Mouse (Mus musculus) A20 (cell line): Measurements from ENCODE around the gene Pwwp2b.

Source experiments
- DNase-seq: peaks from one replicate; pipeline ENCODE4 v3.0.0-alpha.2; 2011; ENCODE audit warnings: low read depth, low spot score

Pwwp2b gene

GRCm38 (mm10) chr7:139264337-139264736, 16.1 kb downstream of the Pwwp2b start:
- no peak for DNase-seq

GRCm38 (mm10) chr7:139265634-139266033, 17.4 kb downstream of the Pwwp2b start:
- DNase-seq = no peak

DNA sequence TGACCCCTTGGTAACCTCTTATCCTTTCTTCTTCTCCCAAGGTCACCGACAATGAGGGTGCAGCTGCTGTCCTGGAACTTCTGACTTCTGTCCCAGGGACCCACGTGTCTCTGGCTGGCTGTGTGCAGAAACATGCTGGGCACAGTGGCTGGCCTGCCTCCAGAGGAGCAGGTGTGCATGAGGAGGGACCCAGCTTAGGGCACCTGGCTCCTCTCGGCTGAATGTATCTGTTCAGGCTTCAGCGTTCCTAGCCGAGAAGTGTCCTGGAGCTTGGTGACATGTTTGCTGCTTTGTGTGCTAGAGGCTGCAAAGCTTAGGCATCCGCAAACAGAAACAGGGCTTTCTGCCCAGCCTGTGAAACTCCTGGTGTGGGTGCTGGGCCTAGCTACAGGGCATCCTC, 18.1 kb downstream of the Pwwp2b start:
- DNase-seq = no peak

GRCm38 (mm10) chr7:139266886-139267870, 18.9 kb downstream of the Pwwp2b start:
- no peak for DNase-seq

GRCm38 (mm10) chr7:139270738-139271137, 22.5 kb downstream of the Pwwp2b start:
- DNase-seq = no peak

DNA sequence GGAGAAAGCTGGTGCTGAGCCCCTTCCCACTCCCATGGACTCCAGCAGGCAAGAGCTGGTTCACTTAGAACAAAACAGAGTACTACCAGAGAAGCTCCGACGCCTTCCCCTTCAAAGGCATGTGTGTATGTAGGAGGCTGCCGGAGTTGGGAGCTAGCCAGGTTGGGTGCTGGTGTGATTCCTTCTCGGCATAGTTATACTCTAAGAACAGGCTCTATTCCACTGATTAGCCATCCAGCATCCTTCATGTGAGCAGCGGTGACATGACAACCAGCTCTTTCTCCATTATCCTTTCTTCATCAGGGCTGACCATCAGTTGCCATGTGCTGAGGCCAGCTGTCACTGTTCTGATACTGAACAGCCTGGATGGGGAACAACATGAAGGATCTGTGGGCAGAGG, 23.6 kb downstream of the Pwwp2b start:
- no peak for DNase-seq

- DNase-seq = no peak
Observed at GRCm38 (mm10) chr7:139272639-139273396, 24.5 kb downstream of the Pwwp2b start.

- no peak for DNase-seq
Observed at GRCm38 (mm10) chr7:139273397-139273719, 25.1 kb downstream of the Pwwp2b start.

GRCm38 (mm10) chr7:139275586-139275985, 27.3 kb downstream of the Pwwp2b start:
- no peak for DNase-seq

- DNase-seq = no peak
Observed at GRCm38 (mm10) chr7:139276150-139276549, 27.9 kb downstream of the Pwwp2b start.

DNA sequence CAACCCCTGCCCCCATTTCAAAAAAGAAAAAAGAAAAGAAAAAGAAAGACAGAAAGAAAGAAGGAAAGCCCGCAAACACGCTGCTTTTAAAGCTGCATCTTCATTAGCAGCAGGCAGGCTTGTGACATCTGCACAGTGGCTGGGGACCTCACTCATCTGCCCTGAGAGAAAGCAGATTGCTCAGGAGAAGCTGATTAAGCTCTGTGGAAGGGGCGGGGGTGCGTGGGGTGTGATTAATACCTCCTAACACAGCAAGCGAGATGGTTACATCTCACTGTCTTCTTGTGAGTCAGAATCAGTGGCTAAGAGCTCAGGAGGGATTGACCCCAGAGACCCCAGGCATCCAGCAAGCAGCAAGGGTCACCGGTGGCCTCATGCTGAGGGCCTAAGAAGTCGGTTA, 29.3 kb downstream of the Pwwp2b start:
- DNase-seq = no peak

GRCm38 (mm10) chr7:139279571-139279970, 31.3 kb downstream of the Pwwp2b start:
- no peak for DNase-seq

DNA sequence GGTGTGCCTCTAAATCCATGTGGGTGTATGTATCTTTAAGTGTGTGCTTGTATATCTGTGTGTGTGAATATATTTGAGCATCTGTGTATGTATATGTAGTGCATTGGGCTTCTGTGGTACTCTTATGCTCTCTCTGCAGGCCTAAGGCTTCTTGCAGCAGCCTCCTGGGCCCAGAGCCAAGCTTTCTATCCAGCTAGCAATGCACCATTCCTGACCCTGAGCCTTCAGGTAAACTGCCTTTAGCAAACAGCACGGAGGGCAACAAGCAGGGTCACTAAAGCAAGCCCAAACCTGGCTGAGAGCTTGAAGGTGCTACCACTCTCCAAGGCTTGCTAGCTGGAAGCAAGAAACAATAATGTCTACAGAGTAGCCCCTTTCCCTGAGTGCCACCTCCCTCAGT, 31.8 kb downstream of the Pwwp2b start:
- no peak for DNase-seq

DNA sequence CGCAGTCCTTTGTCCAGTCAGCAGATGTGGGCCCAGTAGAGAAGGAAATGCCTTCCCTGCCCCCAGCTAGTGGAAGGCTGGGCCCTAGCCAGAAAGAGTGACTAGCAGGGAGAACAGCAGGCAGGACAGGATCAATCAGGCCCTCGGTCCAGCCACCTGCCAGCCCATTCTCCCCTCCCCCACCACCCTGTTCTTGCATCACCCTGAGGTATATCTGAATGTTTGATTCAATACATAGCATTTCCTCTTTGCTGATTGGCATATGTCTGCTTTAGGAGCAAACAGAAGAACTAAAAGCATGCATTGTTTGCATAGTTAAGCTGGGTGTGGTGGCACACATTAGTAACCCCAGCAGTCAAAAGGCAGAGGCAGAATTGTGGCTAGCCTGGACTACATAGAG, 32.9 kb downstream of the Pwwp2b start:
- no peak for DNase-seq

GRCm38 (mm10) chr7:139282037-139282436, 33.8 kb downstream of the Pwwp2b start:
- DNase-seq = no peak

- DNase-seq = no peak
Observed at GRCm38 (mm10) chr7:139285295-139285943, 37.1 kb downstream of the Pwwp2b start.

GRCm38 (mm10) chr7:139288540-139288939, 40.3 kb downstream of the Pwwp2b start:
- DNase-seq = no peak

DNA sequence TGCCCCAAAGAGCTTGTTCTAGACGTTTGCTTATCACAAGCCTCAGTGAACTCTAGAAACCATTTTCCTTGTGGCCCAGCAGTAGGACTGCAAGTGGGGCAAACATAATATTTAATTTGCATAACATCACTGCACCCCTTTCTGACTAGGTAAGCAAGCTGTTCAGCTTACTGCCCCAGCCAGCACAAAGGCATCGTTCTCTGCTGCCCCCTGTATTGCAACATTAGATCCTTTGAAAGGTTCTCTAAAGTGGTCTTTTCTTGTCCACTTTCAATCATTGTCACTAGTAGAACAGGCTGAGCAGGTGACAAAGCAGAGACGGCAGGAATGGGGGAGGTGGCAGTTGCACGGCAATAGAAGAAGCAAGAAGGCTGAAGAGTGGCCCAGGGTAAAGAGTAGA, 45.1 kb downstream of the Pwwp2b start:
- DNase-seq = no peak

- DNase-seq = no peak
Observed at GRCm38 (mm10) chr7:139294076-139294475, 45.8 kb downstream of the Pwwp2b start.

DNA sequence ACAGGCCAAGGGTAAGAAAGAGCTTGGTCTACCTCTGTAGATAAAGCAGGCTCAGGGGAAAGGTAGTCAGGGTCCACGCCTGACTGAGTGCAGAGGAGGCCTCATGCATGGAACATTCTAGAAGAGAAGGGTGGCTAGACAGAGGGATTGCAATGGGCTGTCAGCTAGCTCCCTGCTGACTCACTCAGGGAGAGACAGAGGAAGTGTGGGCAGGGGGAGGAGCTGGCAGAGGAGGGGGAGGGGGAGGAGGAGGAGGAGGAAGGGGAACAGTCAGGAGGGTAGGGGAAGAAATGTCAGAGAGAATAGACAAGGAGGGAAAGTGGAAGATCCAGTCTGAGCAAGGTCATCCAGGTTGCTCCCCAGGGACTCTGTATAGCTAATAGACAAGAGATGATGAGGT, 47.4 kb downstream of the Pwwp2b start:
- DNase-seq = no peak

DNA sequence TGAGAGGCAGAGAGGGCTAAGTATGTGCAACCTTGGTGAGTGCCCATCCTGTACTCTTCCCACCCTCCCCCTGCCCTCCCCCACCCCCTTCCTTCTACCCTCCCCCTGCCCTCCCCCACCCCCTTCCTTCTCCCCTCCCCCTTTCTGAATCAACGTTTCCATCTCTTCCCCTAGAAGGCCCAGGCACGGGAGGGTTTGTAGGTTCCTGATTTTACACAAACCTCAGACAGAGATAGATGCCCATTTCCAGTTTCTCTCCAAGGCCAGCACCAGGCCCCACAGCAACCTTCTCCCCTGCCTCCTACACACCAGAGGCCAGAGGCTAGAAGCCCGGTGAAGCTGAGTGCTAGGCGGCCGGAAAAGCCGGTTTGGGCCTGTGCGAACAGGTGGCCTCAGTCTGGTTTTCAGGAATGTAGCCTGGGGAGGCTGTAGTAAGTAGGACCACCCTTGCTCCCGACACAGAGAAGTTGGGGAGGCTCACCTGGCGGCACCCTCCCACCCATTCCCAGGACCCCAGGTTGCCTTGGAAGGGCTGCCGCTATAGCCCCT, 48.3 kb downstream of the Pwwp2b start:
- no peak for DNase-seq

DNA sequence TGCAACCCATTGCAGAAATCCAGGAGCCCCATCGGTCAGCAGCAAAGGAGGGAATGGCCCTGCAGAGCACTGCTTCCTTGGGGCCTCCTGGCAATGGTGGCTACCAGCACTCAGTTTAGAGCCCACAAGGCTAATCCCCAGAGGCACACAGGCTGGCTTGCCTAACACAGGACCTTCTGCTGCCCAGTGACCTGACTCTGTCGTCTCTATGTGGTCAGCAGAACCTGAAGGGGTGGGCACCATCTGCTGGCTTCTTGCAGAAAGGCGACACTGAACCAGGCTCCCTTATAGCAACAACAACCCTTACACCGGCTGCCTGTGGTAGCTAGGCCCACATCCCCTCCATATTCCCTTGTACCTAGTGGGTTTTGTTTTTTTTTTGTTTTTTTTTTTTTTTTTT, 50.2 kb downstream of the Pwwp2b start:
- DNase-seq = no peak
